Mouse (Mus musculus): ENCODE data around the gene Cebpe. TPM values are rescaled to one million over a fixed set of nuclear protein-coding genes. Genes with fewer than 3 reads are reported as not detected.

Gene Cebpe
- polyA plus RNA-seq, 1 experiment from 2014 or later = 0.17 TPM

GRCm38 (mm10) chr14:54715402-54715801, 3.4 kb upstream of the Cebpe start:
- Histone ChIP-seq H3K4me3 (ENCODE audit: low read depth, low read length) (no peak overlapping the region), H3K27me3 (ENCODE audit: control insufficient read depth, insufficient read depth, low read length) (no peaks in the 10 kb centered on the region), H3K27ac (replicated peaks; ENCODE audit: low read depth, low read length) (no peak overlapping the region), H3K4me1 (ENCODE audit: control insufficient read depth, insufficient read depth, low read length) (no peaks in the 10 kb centered on the region; the same call in 1 of the 2 replicates), H3K9me3 (replicated peaks; ENCODE audit: control insufficient read depth, low read length) (no peaks in the 10 kb centered on the region), H3K36me3 (replicated peaks; ENCODE audit: control insufficient read depth, insufficient read depth, low read depth, low read length) (no peaks in the 10 kb centered on the region), H3K9ac (replicated peaks; ENCODE audit: low read length) (no peak overlapping the region), H3K4me2 (ENCODE audit: low read depth, low read length) (no peak overlapping the region)
- DNase-seq (ENCODE audit: low spot score) (no peak), ATAC-seq (replicated peaks; ENCODE audit: insufficient number of reproducible peaks, low FRiP score, low TSS enrichment, low read depth) (no peak)
- WGBS = 77% methylated on average over 1 of the region's 1 CpGs

GRCm38 (mm10) chr14:54714617-54715081, 2.7 kb upstream of the Cebpe start:
- WGBS = 4% methylated on average over 15 of the region's 15 CpGs
- no peak overlapping the region; the same call in 1 of the 2 replicates for H3K9ac ChIP-seq (replicated peaks; ENCODE audit: low read length)
- no peak for DNase-seq (ENCODE audit: low spot score)
- no peaks in the 10 kb centered on the region for H3K9me3 ChIP-seq (replicated peaks; ENCODE audit: control insufficient read depth, low read length)
- no peaks in the 10 kb centered on the region; the same call in 1 of the 2 replicates for H3K4me1 ChIP-seq (ENCODE audit: control insufficient read depth, insufficient read depth, low read length)
- H3K4me2 ChIP-seq (ENCODE audit: low read depth, low read length) = peak overlapping the region; percentile 47
- ATAC-seq (replicated peaks; ENCODE audit: insufficient number of reproducible peaks, low FRiP score, low TSS enrichment, low read depth) = no peak
- no peaks in the 10 kb centered on the region for H3K27me3 ChIP-seq (ENCODE audit: control insufficient read depth, insufficient read depth, low read length)
- H3K4me3 ChIP-seq (ENCODE audit: low read depth, low read length) = peak overlapping the region; percentile 19
- H3K36me3 ChIP-seq (replicated peaks; ENCODE audit: control insufficient read depth, insufficient read depth, low read depth, low read length) = no peaks in the 10 kb centered on the region
- no peak overlapping the region for H3K27ac ChIP-seq (replicated peaks; ENCODE audit: low read depth, low read length)

DNA sequence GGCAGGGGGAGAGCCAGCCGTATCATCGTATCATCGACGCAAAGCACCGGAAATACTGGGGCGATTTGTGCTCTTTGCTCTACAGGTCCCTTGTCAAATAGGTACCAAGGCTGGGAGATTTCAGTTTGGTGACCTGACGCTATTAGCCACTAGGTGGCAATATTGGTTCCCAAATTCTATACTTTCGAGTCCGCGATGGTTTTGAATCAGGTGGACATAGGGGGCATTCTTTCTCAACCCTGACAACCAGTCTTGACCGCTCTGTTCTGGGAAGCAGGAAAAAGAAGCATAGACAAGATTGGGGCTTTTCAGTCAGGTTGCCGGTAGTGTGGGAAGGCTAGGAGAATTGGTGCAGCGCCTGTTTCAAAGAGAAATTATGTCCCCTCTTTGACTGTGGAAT, 2.1 kb upstream of the Cebpe start:
- no peaks in the 10 kb centered on the region for H3K27me3 ChIP-seq (ENCODE audit: control insufficient read depth, insufficient read depth, low read length)
- peak overlapping the region; percentile 19 for H3K4me3 ChIP-seq (ENCODE audit: low read depth, low read length)
- H3K4me1 ChIP-seq (ENCODE audit: control insufficient read depth, insufficient read depth, low read length) = no peaks in the 10 kb centered on the region; the same call in 1 of the 2 replicates
- DNase-seq (ENCODE audit: low spot score) (peak; percentile 92), ATAC-seq (replicated peaks; ENCODE audit: insufficient number of reproducible peaks, low FRiP score, low TSS enrichment, low read depth) (no peak)
- no peak overlapping the region for H3K9ac ChIP-seq (replicated peaks; ENCODE audit: low read length)
- WGBS = 0% methylated on average over 13 of the region's 13 CpGs
- H3K4me2 ChIP-seq (ENCODE audit: low read depth, low read length) = peak overlapping the region; percentile 47
- no peaks in the 10 kb centered on the region for H3K36me3 ChIP-seq (replicated peaks; ENCODE audit: control insufficient read depth, insufficient read depth, low read depth, low read length)
- H3K27ac ChIP-seq (replicated peaks; ENCODE audit: low read depth, low read length) = no peak overlapping the region
- no peaks in the 10 kb centered on the region for H3K9me3 ChIP-seq (replicated peaks; ENCODE audit: control insufficient read depth, low read length)

DNA sequence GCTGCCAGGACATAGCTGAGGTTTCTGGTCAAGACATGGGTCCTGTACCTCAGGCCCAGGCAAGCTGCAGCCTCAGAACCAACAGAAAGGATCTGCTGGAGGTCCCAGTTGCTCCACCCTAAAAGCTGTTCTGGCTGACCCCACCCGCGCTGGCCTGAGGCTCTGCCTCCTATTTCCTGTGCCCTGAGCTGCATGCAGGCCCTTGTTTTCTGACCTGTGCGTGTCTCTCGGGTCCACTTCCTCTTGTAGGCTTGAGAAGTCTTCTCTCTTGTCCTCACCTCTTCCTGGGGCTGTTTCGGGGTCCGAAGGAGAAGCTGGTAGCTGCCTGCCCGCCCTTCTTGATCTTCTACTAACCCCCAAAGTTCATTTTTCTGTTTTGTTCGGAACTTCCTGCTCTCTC, 887 bp upstream of the Cebpe start:
- H3K4me3 ChIP-seq (ENCODE audit: low read depth, low read length) = no peak overlapping the region
- H3K9ac ChIP-seq (replicated peaks; ENCODE audit: low read length) = no peak overlapping the region
- H3K36me3 ChIP-seq (replicated peaks; ENCODE audit: control insufficient read depth, insufficient read depth, low read depth, low read length) = no peaks in the 10 kb centered on the region
- H3K4me1 ChIP-seq (ENCODE audit: control insufficient read depth, insufficient read depth, low read length) = no peaks in the 10 kb centered on the region; the same call in 1 of the 2 replicates
- H3K27ac ChIP-seq (replicated peaks; ENCODE audit: low read depth, low read length) = no peak overlapping the region
- ATAC-seq (replicated peaks; ENCODE audit: insufficient number of reproducible peaks, low FRiP score, low TSS enrichment, low read depth) (no peak), DNase-seq (ENCODE audit: low spot score) (no peak)
- H3K4me2 ChIP-seq (ENCODE audit: low read depth, low read length) = no peak overlapping the region
- 55% methylated on average over 8 of the region's 8 CpGs for WGBS
- no peaks in the 10 kb centered on the region for H3K9me3 ChIP-seq (replicated peaks; ENCODE audit: control insufficient read depth, low read length)
- no peaks in the 10 kb centered on the region for H3K27me3 ChIP-seq (ENCODE audit: control insufficient read depth, insufficient read depth, low read length)

GRCm38 (mm10) chr14:54709054-54709453, 2.9 kb downstream of the Cebpe start:
- WGBS = 86% methylated on average over 9 of the region's 9 CpGs
- H3K4me3 ChIP-seq (ENCODE audit: low read depth, low read length) = no peak overlapping the region
- H3K27ac ChIP-seq (replicated peaks; ENCODE audit: low read depth, low read length) = no peak overlapping the region
- ATAC-seq (replicated peaks; ENCODE audit: insufficient number of reproducible peaks, low FRiP score, low TSS enrichment, low read depth) = no peak
- H3K9ac ChIP-seq (replicated peaks; ENCODE audit: low read length) = no peak overlapping the region
- no peaks in the 10 kb centered on the region for H3K9me3 ChIP-seq (replicated peaks; ENCODE audit: control insufficient read depth, low read length)
- DNase-seq (ENCODE audit: low spot score) = no peak
- H3K36me3 ChIP-seq (replicated peaks; ENCODE audit: control insufficient read depth, insufficient read depth, low read depth, low read length) = no peaks in the 10 kb centered on the region
- H3K4me2 ChIP-seq (ENCODE audit: low read depth, low read length) = no peak overlapping the region
- no peaks in the 10 kb centered on the region; the same call in 1 of the 2 replicates for H3K4me1 ChIP-seq (ENCODE audit: control insufficient read depth, insufficient read depth, low read length)
- no peaks in the 10 kb centered on the region for H3K27me3 ChIP-seq (ENCODE audit: control insufficient read depth, insufficient read depth, low read length)

DNA sequence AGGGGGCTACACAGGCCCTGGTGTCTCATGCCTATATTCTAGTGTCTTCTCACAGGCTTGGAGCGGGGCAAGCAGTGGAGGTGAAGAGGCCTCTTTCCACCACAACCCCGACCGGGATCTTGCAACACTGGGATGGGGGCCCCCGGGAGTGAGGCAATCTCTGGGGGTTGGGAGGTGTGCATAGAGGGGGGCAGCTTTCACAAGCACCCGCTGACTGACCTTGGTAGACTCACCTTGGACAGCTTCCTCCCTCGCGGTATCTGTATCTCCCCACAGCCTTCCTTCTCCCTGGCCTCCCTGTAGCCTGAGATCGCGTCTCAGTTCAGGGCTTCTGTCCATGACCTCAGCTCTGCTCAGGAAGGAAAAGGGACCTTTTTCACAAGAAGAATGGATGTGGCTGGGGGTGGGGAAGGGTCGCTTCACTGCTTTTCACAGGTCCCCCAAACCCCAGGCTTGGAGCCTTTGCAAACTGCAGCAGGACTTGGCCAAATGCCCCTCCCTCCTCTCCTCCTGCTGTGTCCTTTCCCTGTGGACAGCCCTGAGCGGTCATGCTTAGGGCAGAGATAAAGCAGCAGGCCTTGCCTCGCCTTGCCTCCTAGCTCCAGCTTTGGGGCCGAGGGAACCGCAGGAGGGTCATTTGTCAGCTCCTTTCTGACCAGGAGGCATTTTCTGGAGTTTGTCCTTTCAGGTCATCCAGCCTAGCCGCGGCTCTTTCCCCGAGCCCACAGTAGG, 5.2 kb downstream of the Cebpe start:
- H3K27ac ChIP-seq (replicated peaks; ENCODE audit: low read depth, low read length) = no peak overlapping the region
- H3K9me3 ChIP-seq (replicated peaks; ENCODE audit: control insufficient read depth, low read length) = no peaks in the 10 kb centered on the region
- no peak overlapping the region for H3K4me2 ChIP-seq (ENCODE audit: low read depth, low read length)
- no peaks in the 10 kb centered on the region for H3K27me3 ChIP-seq (ENCODE audit: control insufficient read depth, insufficient read depth, low read length)
- H3K4me1 ChIP-seq (ENCODE audit: control insufficient read depth, insufficient read depth, low read length) = no peaks in the 10 kb centered on the region
- no peak overlapping the region for H3K4me3 ChIP-seq (ENCODE audit: low read depth, low read length)
- H3K9ac ChIP-seq (replicated peaks; ENCODE audit: low read length) = no peak overlapping the region
- WGBS = 58% methylated on average over 17 of the region's 17 CpGs
- no peak for ATAC-seq (replicated peaks; ENCODE audit: insufficient number of reproducible peaks, low FRiP score, low TSS enrichment, low read depth)
- no peak for DNase-seq (ENCODE audit: low spot score)
- H3K36me3 ChIP-seq (replicated peaks; ENCODE audit: control insufficient read depth, insufficient read depth, low read depth, low read length) = no peaks in the 10 kb centered on the region

- Histone ChIP-seq H3K9me3 (replicated peaks; ENCODE audit: control insufficient read depth, low read length) (no peaks in the 10 kb centered on the region), H3K4me2 (ENCODE audit: low read depth, low read length) (no peak overlapping the region), H3K9ac (replicated peaks; ENCODE audit: low read length) (no peak overlapping the region), H3K27me3 (ENCODE audit: control insufficient read depth, insufficient read depth, low read length) (no peaks in the 10 kb centered on the region), H3K4me3 (ENCODE audit: low read depth, low read length) (no peak overlapping the region), H3K4me1 (ENCODE audit: control insufficient read depth, insufficient read depth, low read length) (no peaks in the 10 kb centered on the region), H3K27ac (replicated peaks; ENCODE audit: low read depth, low read length) (no peak overlapping the region), H3K36me3 (replicated peaks; ENCODE audit: control insufficient read depth, insufficient read depth, low read depth, low read length) (no peaks in the 10 kb centered on the region)
- DNase-seq (ENCODE audit: low spot score) (no peak), ATAC-seq (replicated peaks; ENCODE audit: insufficient number of reproducible peaks, low FRiP score, low TSS enrichment, low read depth) (no peak)
- WGBS = 65% methylated on average over 5 of the region's 5 CpGs
These were observed 6.1 kb downstream of the Cebpe start for GRCm38 (mm10) chr14:54705844-54706243.

GRCm38 (mm10) chr14:54703207-54703606, 8.8 kb downstream of the Cebpe start:
- Histone ChIP-seq H3K36me3 (replicated peaks; ENCODE audit: control insufficient read depth, insufficient read depth, low read depth, low read length) (no peaks in the 10 kb centered on the region), H3K4me3 (ENCODE audit: low read depth, low read length) (no peak overlapping the region), H3K4me2 (ENCODE audit: low read depth, low read length) (no peak overlapping the region), H3K27ac (replicated peaks; ENCODE audit: low read depth, low read length) (no peak overlapping the region), H3K27me3 (ENCODE audit: control insufficient read depth, insufficient read depth, low read length) (no peaks in the 10 kb centered on the region), H3K9ac (replicated peaks; ENCODE audit: low read length) (no peak overlapping the region), H3K9me3 (replicated peaks; ENCODE audit: control insufficient read depth, low read length) (no peaks in the 10 kb centered on the region), H3K4me1 (ENCODE audit: control insufficient read depth, insufficient read depth, low read length) (no peaks in the 10 kb centered on the region)
- 67% methylated on average over 10 of the region's 10 CpGs for WGBS
- DNase-seq (ENCODE audit: low spot score) = no peak
- ATAC-seq (replicated peaks; ENCODE audit: insufficient number of reproducible peaks, low FRiP score, low TSS enrichment, low read depth) = no peak
